Mouse (Mus musculus) forebrain, embryonic 10.5 days (tissue): ENCODE results near the gene Ttc3. TPM values are rescaled to one million over a fixed set of nuclear protein-coding genes. Genes with fewer than 3 reads are reported as not detected.

Experiments used
- DNase-seq: peaks from one replicate; pipeline ENCODE4 v3.0.0-alpha.2; 2017; ENCODE audit warnings: low spot score; ENCODE audit errors: extremely low spot score
- H3K27ac ChIP-seq: fragments of 300-500 bp; sonication (generic); 2 replicates; pipeline ENCODE4 v1.5.1; 2016; ENCODE audit warnings: mild to moderate bottlenecking
- H3K27me3 ChIP-seq: fragments of 300-500 bp; sonication (generic); 2 replicates; pipeline ENCODE4 v1.6.1; 2016; ENCODE audit warnings: mild to moderate bottlenecking; ENCODE audit not compliant: poor library complexity, severe bottlenecking
- H3K36me3 ChIP-seq: fragments of 300-500 bp; sonication (generic); replicated peaks from 2 replicates; pipeline ENCODE4 v1.6.1; 2016; ENCODE audit warnings: mild to moderate bottlenecking, moderate library complexity
- H3K4me1 ChIP-seq: fragments of 300-500 bp; sonication (generic); 2 replicates; pipeline ENCODE4 v1.6.1; 2016
- H3K4me3 ChIP-seq: fragments of 300-500 bp; sonication (generic); 2 replicates; pipeline ENCODE4 v1.5.1; 2016; ENCODE audit warnings: mild to moderate bottlenecking, moderate library complexity
- H3K9me3 ChIP-seq: fragments of 300-500 bp; sonication (generic); 2 replicates; pipeline ENCODE4 v1.6.1; 2016; ENCODE audit warnings: mild to moderate bottlenecking, moderate library complexity
- WGBS: fragments of 180-500 bp; shearing (Covaris S2); methylation state at CpG from one replicate; pipeline ENCODE4 v1.1.7; 2016; 5-methylcytosine and 5-hydroxymethylcytosine counted together
- polyA plus RNA-seq: library from polyadenylated mRNA; unstranded; fragments of >200 nt; fragmentation: Nextera tagmentation; extraction: Ambion mirVana; gene quantifications from 2 replicates; pipeline ENCODE4 v1.2.1, GENCODE M21; 2016

The Ttc3 gene
- polyA plus RNA-seq, 1 experiment from 2014 or later, result 306 TPM

DNA sequence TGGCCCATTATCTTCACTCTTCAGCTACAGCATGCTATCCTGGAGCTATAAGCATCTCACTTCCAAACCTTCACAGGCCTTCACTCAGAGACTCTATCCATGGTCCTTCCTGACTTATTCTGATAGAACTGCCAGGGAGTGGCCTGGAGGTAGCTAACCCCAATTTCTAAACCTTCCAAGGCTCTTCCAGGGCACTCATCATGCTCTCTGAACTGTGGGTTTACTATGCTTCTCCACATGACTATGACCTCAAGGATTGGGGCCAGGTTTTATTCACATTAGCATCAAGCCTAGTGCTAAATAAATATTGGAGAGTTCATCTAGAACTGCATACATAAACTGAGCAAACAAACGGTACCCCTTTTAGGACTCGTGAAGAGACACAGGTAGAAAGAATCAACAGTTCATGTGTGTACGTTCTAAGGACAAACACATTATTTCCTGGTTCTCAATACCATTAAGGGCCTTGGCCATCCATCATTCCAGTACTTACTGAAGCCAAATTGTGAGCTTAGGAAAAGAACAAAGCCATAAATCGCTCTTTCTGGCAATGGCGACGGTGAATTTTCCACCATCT, 734 bp upstream of the Ttc3 start:
- Histone ChIP-seq H3K4me1 (peaks cover 44% of the 10 kb centered on the region), H3K27me3 (no peaks in the 10 kb centered on the region), H3K9me3 (no peaks in the 10 kb centered on the region), H3K4me3 (peak overlapping the region; percentile 92), H3K27ac (peak overlapping the region; percentile 99), H3K36me3 (peaks cover 5% of the 10 kb centered on the region)
- WGBS, result 15% methylated on average over 6 of the region's 6 CpGs
- DNase-seq, result no peak

GRCm38 (mm10) chr16:94370915-94371300, 490 bp downstream of the Ttc3 start:
- Histone ChIP-seq H3K9me3 (no peaks in the 10 kb centered on the region), H3K27me3 (no peaks in the 10 kb centered on the region), H3K4me3 (peak overlapping the region; percentile 92), H3K4me1 (peaks cover 46% of the 10 kb centered on the region), H3K36me3 (no peaks in the 10 kb centered on the region), H3K27ac (peak overlapping the region; percentile 99)
- DNase-seq, result peak; percentile 72
- WGBS, result under 1% methylated on average over 43 of the region's 43 CpGs

GRCm38 (mm10) chr16:94371301-94371931, 998 bp downstream of the Ttc3 start, which contains the start of gene Pigp:
TSS of gene Pigp (minus strand) at chr16:94371842.
- Histone ChIP-seq H3K4me3 (peak within 1 kb of the TSS; percentile 92), H3K27me3 (no peaks in the 10 kb centered on the region), H3K9me3 (no peaks in the 10 kb centered on the region), H3K27ac (peak within 1 kb of the TSS; percentile 99), H3K4me1 (peaks cover 46% of the 10 kb centered on the region), H3K36me3 (no peaks in the 10 kb centered on the region)
- peak; percentile 86 for DNase-seq
- WGBS, result under 1% methylated on average over 42 of the region's 43 CpGs

- no peak overlapping the region for H3K27ac ChIP-seq
- no peak for DNase-seq
- no peak overlapping the region for H3K4me3 ChIP-seq
- 95% methylated on average over 1 of the region's 1 CpGs for WGBS
- H3K9me3 ChIP-seq, result no peaks in the 10 kb centered on the region
- 0 out of 2 replicates have a peak, but pooled peaks cover 8% of the 10 kb centered on the region for H3K4me1 ChIP-seq
- H3K27me3 ChIP-seq, result no peaks in the 10 kb centered on the region
- H3K36me3 ChIP-seq, result no peaks in the 10 kb centered on the region
Measured at GRCm38 (mm10) chr16:94379386-94379785, 9.0 kb downstream of the Ttc3 start.

- H3K4me3 ChIP-seq, result no peak overlapping the region
- H3K4me1 ChIP-seq, result 0 out of 2 replicates have a peak, but pooled peaks cover 3% of the 10 kb centered on the region
- WGBS, result 97% methylated on average over 3 of the region's 3 CpGs
- no peaks in the 10 kb centered on the region for H3K27me3 ChIP-seq
- H3K27ac ChIP-seq, result no peak overlapping the region
- H3K36me3 ChIP-seq, result peaks cover 34% of the 10 kb centered on the region
- DNase-seq, result no peak
- H3K9me3 ChIP-seq, result no peaks in the 10 kb centered on the region
Measured at GRCm38 (mm10) chr16:94383277-94383676, 12.9 kb downstream of the Ttc3 start.

- Histone ChIP-seq H3K36me3 (peaks cover 37% of the 10 kb centered on the region), H3K4me3 (no peak overlapping the region), H3K27ac (no peak overlapping the region), H3K4me1 (no peaks in the 10 kb centered on the region), H3K9me3 (no peaks in the 10 kb centered on the region), H3K27me3 (no peaks in the 10 kb centered on the region)
- no peak for DNase-seq
- 94% methylated on average over 7 of the region's 7 CpGs for WGBS
Measured at GRCm38 (mm10) chr16:94387690-94388089, 17.3 kb downstream of the Ttc3 start.

DNA sequence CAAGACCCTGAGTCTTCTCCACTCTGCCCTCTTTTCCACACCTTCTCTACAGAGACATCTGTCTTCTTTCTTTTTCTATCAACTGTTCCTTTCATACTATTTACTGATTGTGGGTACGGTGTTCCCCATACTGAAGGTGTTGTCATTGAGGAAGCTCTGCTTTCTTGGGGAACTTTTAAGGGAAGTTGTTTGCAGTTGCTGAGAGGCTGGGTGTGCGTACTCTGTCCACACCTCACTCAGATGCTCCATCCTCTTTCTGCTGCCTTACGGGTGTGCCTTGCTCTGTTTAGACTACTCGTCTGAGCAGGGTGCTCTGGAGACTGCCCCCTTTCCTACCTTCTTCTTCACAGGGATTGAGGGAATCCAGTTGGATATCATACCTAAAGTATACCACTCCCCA, 21.9 kb downstream of the Ttc3 start:
- Histone ChIP-seq H3K4me1 (no peaks in the 10 kb centered on the region), H3K9me3 (no peaks in the 10 kb centered on the region), H3K4me3 (no peak overlapping the region), H3K27me3 (no peaks in the 10 kb centered on the region), H3K27ac (no peak overlapping the region), H3K36me3 (peaks cover 46% of the 10 kb centered on the region)
- 90% methylated on average over 4 of the region's 4 CpGs for WGBS
- DNase-seq, result no peak

DNA sequence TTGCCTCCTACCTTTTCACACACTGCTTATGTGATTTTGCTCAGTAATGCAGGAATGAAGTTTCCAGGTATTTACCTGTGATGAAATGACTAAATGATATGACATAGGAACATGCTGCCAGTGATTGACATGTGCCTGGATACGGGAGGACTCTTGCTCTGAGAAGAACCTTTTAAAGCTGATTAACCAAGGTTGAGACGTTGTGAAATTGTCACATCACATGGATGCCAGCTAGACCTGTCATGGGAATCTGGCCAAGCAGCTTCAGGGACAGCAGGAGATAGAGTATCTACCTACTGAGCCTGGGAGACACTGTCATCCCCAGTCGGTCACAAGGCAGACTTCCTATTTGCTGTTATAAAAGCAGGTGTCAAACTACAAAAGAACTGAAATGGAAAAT, 24.6 kb downstream of the Ttc3 start:
- Histone ChIP-seq H3K36me3 (peaks cover 45% of the 10 kb centered on the region), H3K4me3 (no peak overlapping the region), H3K27me3 (no peaks in the 10 kb centered on the region), H3K4me1 (no peaks in the 10 kb centered on the region), H3K27ac (no peak overlapping the region), H3K9me3 (no peaks in the 10 kb centered on the region)
- WGBS, result 89% methylated on average over 3 of the region's 3 CpGs
- no peak for DNase-seq

GRCm38 (mm10) chr16:94396641-94397040, 26.2 kb downstream of the Ttc3 start:
- Histone ChIP-seq H3K4me3 (no peak overlapping the region), H3K4me1 (peaks cover 7% of the 10 kb centered on the region; the same call in 1 of the 2 replicates), H3K36me3 (peaks cover 45% of the 10 kb centered on the region), H3K9me3 (no peaks in the 10 kb centered on the region), H3K27ac (no peak overlapping the region), H3K27me3 (no peaks in the 10 kb centered on the region)
- no peak for DNase-seq
- 90% methylated on average over 7 of the region's 7 CpGs for WGBS

GRCm38 (mm10) chr16:94399141-94399540, 28.7 kb downstream of the Ttc3 start:
- no peak overlapping the region for H3K4me3 ChIP-seq
- no peaks in the 10 kb centered on the region for H3K9me3 ChIP-seq
- no peaks in the 10 kb centered on the region for H3K27me3 ChIP-seq
- DNase-seq, result no peak
- peaks cover 50% of the 10 kb centered on the region for H3K36me3 ChIP-seq
- no peak overlapping the region for H3K27ac ChIP-seq
- WGBS, result 85% methylated on average over 2 of the region's 2 CpGs
- peaks cover 7% of the 10 kb centered on the region; the same call in 1 of the 2 replicates for H3K4me1 ChIP-seq

- no peak overlapping the region for H3K27ac ChIP-seq
- no peak for DNase-seq
- H3K4me1 ChIP-seq, result peaks cover 7% of the 10 kb centered on the region; the same call in 1 of the 2 replicates
- peaks cover 48% of the 10 kb centered on the region for H3K36me3 ChIP-seq
- no peaks in the 10 kb centered on the region for H3K27me3 ChIP-seq
- no peaks in the 10 kb centered on the region for H3K9me3 ChIP-seq
- H3K4me3 ChIP-seq, result no peak overlapping the region
- WGBS, result 59% methylated on average over 2 of the region's 2 CpGs
Measured at GRCm38 (mm10) chr16:94401636-94402035, 31.2 kb downstream of the Ttc3 start.

DNA sequence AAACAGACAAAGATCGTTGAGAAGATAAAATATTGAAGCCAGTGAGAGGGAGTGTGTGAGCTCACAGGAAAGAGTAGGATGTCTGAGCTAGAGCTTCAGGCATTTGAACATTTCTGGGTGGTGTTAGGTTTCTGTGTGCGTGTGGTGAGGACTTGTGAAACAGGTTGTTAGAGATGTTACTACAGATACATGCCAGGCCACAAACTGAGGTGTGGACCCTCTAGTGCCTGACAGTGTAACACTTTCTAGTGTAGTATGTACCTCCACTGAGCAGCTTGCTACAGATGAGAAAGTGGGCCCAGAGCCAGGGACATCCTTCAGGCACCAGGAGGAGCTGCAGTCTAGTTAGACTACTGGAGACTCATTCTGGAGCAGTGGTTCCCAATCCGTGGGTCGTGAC, 31.8 kb downstream of the Ttc3 start:
- Histone ChIP-seq H3K36me3 (peaks cover 50% of the 10 kb centered on the region), H3K9me3 (no peaks in the 10 kb centered on the region), H3K4me1 (peaks cover 7% of the 10 kb centered on the region; the same call in 1 of the 2 replicates), H3K27ac (no peak overlapping the region), H3K27me3 (no peaks in the 10 kb centered on the region), H3K4me3 (no peak overlapping the region)
- WGBS, result 95% methylated on average over 4 of the region's 4 CpGs
- no peak for DNase-seq

DNA sequence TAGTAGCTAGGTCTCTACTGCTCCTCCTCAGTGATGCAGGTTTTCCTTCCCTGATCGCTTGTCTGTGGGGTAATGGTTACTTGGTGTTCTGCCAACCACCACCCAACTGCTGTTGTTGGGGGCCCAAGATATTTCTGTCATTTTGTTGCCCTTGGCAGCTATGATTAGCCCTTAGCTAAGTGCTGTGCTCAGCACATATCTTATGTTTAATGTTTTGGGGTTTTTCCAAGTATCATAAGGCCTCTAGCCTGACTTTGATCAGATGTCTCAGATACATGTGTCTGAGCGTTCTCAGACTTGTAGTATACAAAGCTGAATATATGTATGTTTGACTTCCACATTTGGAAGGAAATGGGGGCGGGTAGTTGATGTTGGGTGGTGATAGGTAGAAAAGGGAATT, 40.9 kb downstream of the Ttc3 start:
- H3K36me3 ChIP-seq, result peaks cover 92% of the 10 kb centered on the region
- H3K4me1 ChIP-seq, result no peaks in the 10 kb centered on the region
- no peak overlapping the region for H3K27ac ChIP-seq
- no peaks in the 10 kb centered on the region for H3K27me3 ChIP-seq
- no peaks in the 10 kb centered on the region for H3K9me3 ChIP-seq
- H3K4me3 ChIP-seq, result no peak overlapping the region
- no peak for DNase-seq
- WGBS, result 87% methylated on average over 3 of the region's 3 CpGs
